Mouse (Mus musculus) stomach, embryonic 14.5 days (tissue): ENCODE measurements around the gene Nfasc. TPM values are rescaled to one million over a fixed set of nuclear protein-coding genes. Genes with fewer than 3 reads are reported as not detected.

Source experiments
- ATAC-seq: fragments of 200-750 bp; cut with Nextera tagmentation; 2 replicates; pipeline ENCODE4 v1.8.0; 2017; ENCODE audit warnings: low read depth, moderate TSS enrichment; ENCODE audit not compliant: insufficient number of reproducible peaks, insufficient read depth, low FRiP score
- H3K27ac ChIP-seq: fragments of 300-500 bp; sonication (generic); 2 replicates; pipeline ENCODE4 v1.5.1; 2014; ENCODE audit warnings: mild to moderate bottlenecking, low read length, moderate library complexity, mixed read lengths
- H3K27me3 ChIP-seq: fragments of 300-500 bp; sonication (generic); 2 replicates; pipeline ENCODE4 v1.6.1; 2014; ENCODE audit warnings: low read length, control low read depth, mixed read lengths; ENCODE audit not compliant: control insufficient read depth, insufficient read depth
- H3K36me3 ChIP-seq: fragments of 300-500 bp; sonication (generic); 2 replicates; pipeline ENCODE4 v1.6.1; 2014; ENCODE audit warnings: mild to moderate bottlenecking, control low read depth, low read length, moderate library complexity, mixed read lengths; ENCODE audit not compliant: control insufficient read depth, insufficient read depth
- H3K4me1 ChIP-seq: fragments of 300-500 bp; sonication (generic); 2 replicates; pipeline ENCODE4 v1.6.1; 2014; ENCODE audit warnings: low read length, control low read depth, mixed read lengths; ENCODE audit not compliant: control insufficient read depth, insufficient read depth
- H3K4me2 ChIP-seq: fragments of 300-500 bp; sonication (generic); replicated peaks from 2 replicates; pipeline ENCODE4 v1.6.1; 2014; ENCODE audit warnings: low read depth, low read length, control low read depth
- H3K4me3 ChIP-seq: fragments of 300-500 bp; sonication (generic); 2 replicates; pipeline ENCODE4 v1.5.1; 2014; ENCODE audit warnings: low read depth, low read length, control low read depth
- H3K9ac ChIP-seq: fragments of 300-500 bp; sonication (generic); replicated peaks from 2 replicates; pipeline ENCODE4 v1.6.1; 2014; ENCODE audit warnings: low read depth, mild to moderate bottlenecking, control low read depth, low read length, moderate library complexity, mixed read lengths
- H3K9me3 ChIP-seq: fragments of 300-500 bp; sonication (generic); 2 replicates; pipeline ENCODE4 v1.6.1; 2016; ENCODE audit warnings: low read depth, low read length, control low read depth; ENCODE audit not compliant: control insufficient read depth
- WGBS: fragments of 180-500 bp; shearing (Covaris S2); extraction: QIAGEN DNeasy Blood & Tissue Kit; methylation state at CpG from one replicate; pipeline ENCODE4 v1.1.7; 2014; 5-methylcytosine and 5-hydroxymethylcytosine counted together
- polyA plus RNA-seq: library from polyadenylated mRNA; unstranded; fragments of >200 nt; fragmentation: Nextera tagmentation; extraction: Ambion mirVana; gene quantifications from 2 replicates; pipeline ENCODE4 v1.2.1, GENCODE M21; 2014

Gene Nfasc
- polyA plus RNA-seq = 4.9 and 5.0 TPM in 2 replicates

DNA sequence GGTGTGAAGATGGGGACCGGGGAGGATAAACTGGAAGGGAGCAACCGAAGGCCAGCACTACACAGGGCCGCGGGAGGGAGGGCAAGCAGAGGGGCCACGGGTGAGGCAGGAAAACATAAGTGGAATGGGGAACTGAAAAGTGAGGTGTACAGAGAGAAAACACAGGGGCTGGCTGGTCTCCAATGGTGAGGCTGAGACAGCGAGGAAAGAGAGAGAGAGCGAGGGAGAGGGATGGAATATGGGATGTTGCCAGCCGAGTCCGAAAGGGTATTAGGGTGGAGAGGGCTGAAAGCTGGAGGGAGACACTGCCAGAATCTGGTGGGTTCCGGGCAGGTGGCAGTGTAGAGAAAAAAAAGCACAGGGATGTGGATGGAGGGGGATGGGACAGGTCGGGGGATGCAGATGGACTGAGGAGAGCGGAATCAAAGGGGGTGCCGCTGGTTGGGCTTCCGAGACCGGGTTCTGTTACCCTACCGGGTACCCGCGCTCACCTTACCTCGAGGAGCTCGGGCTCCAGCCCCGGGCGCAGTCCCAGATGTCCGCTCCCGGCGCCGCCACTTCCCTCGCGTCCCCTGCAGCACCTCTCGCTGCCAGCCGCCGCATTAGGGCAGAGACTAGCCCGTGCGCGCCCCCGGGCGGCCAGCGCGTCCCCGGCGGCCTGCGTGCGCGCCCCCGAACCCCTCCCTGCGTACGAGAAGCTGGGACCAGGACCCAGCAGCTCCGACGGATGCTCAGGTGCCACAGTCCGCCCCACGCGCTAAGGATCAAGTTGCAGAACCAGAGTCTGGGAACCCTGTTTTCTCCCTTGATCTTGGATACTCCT is at the start of gene Nfasc:
Nfasc (minus strand) TSS at position 623 of the 823 bp plus-strand sequence.
- Histone ChIP-seq H3K4me3 (peak within 1 kb of the TSS; percentile 33), H3K4me2 (peak within 1 kb of the TSS; percentile 62), H3K36me3 (no peaks in the 10 kb centered on the region), H3K27ac (no peak within 1 kb of the TSS), H3K4me1 (no peaks in the 10 kb centered on the region), H3K27me3 (0 out of 2 replicates have a peak, but pooled peaks cover 3% of the 10 kb centered on the region), H3K9me3 (no peaks in the 10 kb centered on the region), H3K9ac (no peak within 1 kb of the TSS)
- WGBS = 4% methylated on average over 46 of the region's 51 CpGs
- peak; percentile 21; the same call in 1 of the 2 replicates for ATAC-seq

DNA sequence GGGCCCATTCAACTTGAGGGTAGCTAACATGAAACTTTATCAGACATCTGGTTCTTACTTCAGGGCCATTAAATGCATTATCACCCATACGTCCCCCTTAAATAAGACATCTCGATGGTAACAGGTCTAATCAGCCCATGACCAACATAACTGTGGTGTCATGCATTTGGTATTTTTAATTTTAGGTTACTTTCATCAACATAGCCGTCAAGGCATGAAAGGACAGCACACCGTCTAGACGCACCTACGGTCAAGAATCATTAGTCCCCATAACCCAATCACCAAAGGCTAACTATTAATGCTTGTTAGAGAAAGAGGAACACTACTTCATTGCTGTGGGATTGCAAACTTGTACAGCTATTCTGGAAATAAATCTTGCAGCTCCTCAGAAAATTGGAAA is 49.5 kb upstream of the Nfasc start:
- WGBS = 91% methylated on average over 6 of the region's 6 CpGs
- no peaks in the 10 kb centered on the region for H3K36me3 ChIP-seq
- H3K4me3 ChIP-seq = no peak overlapping the region
- H3K4me2 ChIP-seq = no peak overlapping the region
- H3K27ac ChIP-seq = no peak overlapping the region
- no peaks in the 10 kb centered on the region for H3K27me3 ChIP-seq
- H3K9ac ChIP-seq = no peak overlapping the region
- no peak for ATAC-seq
- H3K4me1 ChIP-seq = no peaks in the 10 kb centered on the region
- no peaks in the 10 kb centered on the region for H3K9me3 ChIP-seq

- no peaks in the 10 kb centered on the region for H3K36me3 ChIP-seq
- H3K9me3 ChIP-seq = no peaks in the 10 kb centered on the region
- no peaks in the 10 kb centered on the region for H3K4me1 ChIP-seq
- H3K27me3 ChIP-seq = no peaks in the 10 kb centered on the region
- no peak overlapping the region for H3K4me2 ChIP-seq
- ATAC-seq = no peak
- 78% methylated on average over 5 of the region's 5 CpGs for WGBS
- H3K4me3 ChIP-seq = no peak overlapping the region
- H3K27ac ChIP-seq = no peak overlapping the region
- H3K9ac ChIP-seq = no peak overlapping the region
These were observed 45.3 kb upstream of the Nfasc start for GRCm38 (mm10) chr1:132786866-132787265.

GRCm38 (mm10) chr1:132781607-132782445 is 40.2 kb upstream of the Nfasc start:
- no peaks in the 10 kb centered on the region for H3K36me3 ChIP-seq
- H3K4me2 ChIP-seq = no peak overlapping the region
- 75% methylated on average over 13 of the region's 13 CpGs for WGBS
- H3K4me1 ChIP-seq = no peaks in the 10 kb centered on the region
- H3K4me3 ChIP-seq = no peak overlapping the region
- no peak for ATAC-seq
- no peak overlapping the region for H3K9ac ChIP-seq
- no peaks in the 10 kb centered on the region for H3K27me3 ChIP-seq
- no peak overlapping the region for H3K27ac ChIP-seq
- H3K9me3 ChIP-seq = no peaks in the 10 kb centered on the region

- ATAC-seq = no peak
- WGBS = 81% methylated on average over 5 of the region's 5 CpGs
- H3K9ac ChIP-seq = no peak overlapping the region
These were observed 39.4 kb upstream of the Nfasc start for GRCm38 (mm10) chr1:132780961-132781360.

GRCm38 (mm10) chr1:132780254-132780653 is 38.7 kb upstream of the Nfasc start:
- Histone ChIP-seq H3K9ac (no peak overlapping the region), H3K9me3 (no peaks in the 10 kb centered on the region), H3K4me1 (no peaks in the 10 kb centered on the region), H3K27me3 (no peaks in the 10 kb centered on the region), H3K36me3 (no peaks in the 10 kb centered on the region), H3K4me2 (no peak overlapping the region), H3K4me3 (no peak overlapping the region), H3K27ac (no peak overlapping the region)
- 79% methylated on average over 1 of the region's 1 CpGs for WGBS
- ATAC-seq = no peak

More at GRCm38 (mm10) chr1:132780961-132781360, 39.4 kb upstream of the Nfasc start:
- Histone ChIP-seq H3K4me3 (no peak overlapping the region), H3K36me3 (no peaks in the 10 kb centered on the region), H3K27me3 (no peaks in the 10 kb centered on the region), H3K27ac (no peak overlapping the region), H3K9me3 (no peaks in the 10 kb centered on the region), H3K4me1 (no peaks in the 10 kb centered on the region), H3K4me2 (no peak overlapping the region)

DNA sequence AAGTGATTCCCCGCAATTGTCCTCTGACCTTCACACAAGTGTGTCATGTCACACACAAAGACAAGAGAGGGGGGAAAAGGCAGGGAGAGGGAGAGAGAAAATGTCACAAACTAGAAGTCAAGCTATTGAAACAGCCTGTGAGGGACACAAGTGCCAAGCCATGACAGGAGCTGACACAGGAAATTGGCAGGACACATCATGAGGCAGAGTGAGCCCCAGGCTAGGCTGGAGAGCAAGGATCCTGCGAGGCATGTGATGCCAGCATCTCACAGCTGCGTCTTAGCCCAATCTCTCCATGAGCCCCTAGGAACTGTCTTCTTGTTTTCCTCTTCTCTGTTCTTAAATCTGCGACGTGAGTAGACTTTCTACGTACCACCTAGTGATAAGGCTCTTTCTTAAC is 33.4 kb upstream of the Nfasc start:
- H3K27ac ChIP-seq = no peak overlapping the region

DNA sequence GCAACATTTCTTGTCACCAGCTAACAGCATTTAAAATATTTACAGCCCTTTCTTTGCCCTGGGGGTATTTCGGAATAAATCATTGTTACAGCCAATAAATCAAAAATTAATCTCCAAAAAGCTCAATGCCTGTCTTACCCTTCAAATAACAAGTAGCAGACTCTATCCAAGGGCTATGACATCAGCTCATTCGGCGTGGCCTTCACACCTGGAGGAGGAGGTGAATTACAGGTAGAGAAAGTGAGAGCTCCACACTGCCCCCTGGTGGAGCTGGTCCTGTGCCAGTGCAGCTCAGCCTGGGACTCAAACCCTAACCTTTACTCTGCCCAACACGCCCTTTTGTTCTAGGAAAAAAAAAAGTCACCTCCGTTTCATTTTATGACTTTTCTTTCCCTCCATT is 29.8 kb upstream of the Nfasc start:
- Histone ChIP-seq H3K27ac (no peak overlapping the region), H3K27me3 (no peaks in the 10 kb centered on the region), H3K9ac (no peak overlapping the region), H3K4me2 (no peak overlapping the region), H3K4me1 (no peaks in the 10 kb centered on the region), H3K36me3 (no peaks in the 10 kb centered on the region), H3K9me3 (no peaks in the 10 kb centered on the region), H3K4me3 (no peak overlapping the region)
- 23% methylated on average over 5 of the region's 5 CpGs for WGBS
- ATAC-seq = no peak

More for the DNA sequence above, 33.4 kb upstream of the Nfasc start:
- no peaks in the 10 kb centered on the region for H3K4me1 ChIP-seq
- H3K36me3 ChIP-seq = no peaks in the 10 kb centered on the region
- no peak overlapping the region for H3K4me3 ChIP-seq
- ATAC-seq = no peak
- H3K27me3 ChIP-seq = no peaks in the 10 kb centered on the region
- H3K4me2 ChIP-seq = no peak overlapping the region
- no peak overlapping the region for H3K9ac ChIP-seq
- H3K9me3 ChIP-seq = no peaks in the 10 kb centered on the region
- WGBS = 80% methylated on average over 6 of the region's 6 CpGs
